In the genomic region with DNA sequence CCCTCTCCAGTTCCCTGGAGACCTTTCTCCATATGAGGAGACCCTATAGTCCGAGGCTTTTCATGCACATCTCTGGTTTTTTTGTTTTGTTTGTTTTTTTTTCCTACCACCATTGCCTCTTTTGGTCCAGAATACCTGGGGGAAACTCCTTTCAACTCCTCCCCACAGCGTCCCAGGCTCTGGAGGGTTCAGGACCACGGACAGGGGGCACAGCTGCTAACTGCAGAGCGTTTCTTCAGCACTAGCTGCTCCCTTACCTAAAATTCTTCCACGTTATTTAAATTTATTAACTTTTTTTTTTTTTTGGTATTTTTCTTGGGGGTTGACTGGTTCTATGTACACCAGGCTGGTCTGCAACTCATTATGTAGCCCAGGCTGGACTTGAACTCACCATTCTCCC, we compare ENCODE assay signal across 13 mouse cellular contexts. TPM values are rescaled to one million over a fixed set of nuclear protein-coding genes. Genes with fewer than 3 reads are reported as not detected.
A peak's percentile ranks its signal among the peaks of the same experiment; 100 is the strongest.
DNase-seq lines count a peak whose midpoint lies in the region; ATAC-seq lines count a peak whose summit lies in the region.
"Had no signal": no experiment of that assay in that cellular context is flagged by ENCODE, and none has a peak within 500 bp of the region (broad histone marks: within the 10 kb centered on the region; RNA-seq: fewer than 3 reads in every experiment).

No protein-coding gene starts in this region.

- 5% methylated on average over 5 of the region's 5 CpGs for WGBS in liver, embryonic 11.5 days
- WGBS in limb, embryonic 11.5 days: 9% methylated on average over 5 of the region's 5 CpGs
- 12% methylated on average over 5 of the region's 5 CpGs for WGBS in midbrain, embryonic 13.5 days

- no peak overlapping the region for H3K27ac ChIP-seq in liver, embryonic 11.5 days (ENCODE audit: low read depth, low read length)
- no peak overlapping the region for H3K27ac ChIP-seq in limb, embryonic 11.5 days (replicated peaks; ENCODE audit: low read depth, low read length)
- H3K27ac ChIP-seq in midbrain, embryonic 13.5 days: no peak overlapping the region
- H3K27ac ChIP-seq: gastrocnemius, adult 2 months had no signal

- no peaks in the 10 kb centered on the region for H3K9me3 ChIP-seq in liver, embryonic 11.5 days (ENCODE audit: control insufficient read depth, low read length)
- H3K9me3 ChIP-seq in limb, embryonic 11.5 days (ENCODE audit: control insufficient read depth, low read length): no peaks in the 10 kb centered on the region
- H3K9me3 ChIP-seq in midbrain, embryonic 13.5 days: no peaks in the 10 kb centered on the region; the same call in 1 of the 2 replicates

- no peak overlapping the region for H3K9ac ChIP-seq in liver, embryonic 11.5 days (ENCODE audit: low read depth, low read length)
- H3K9ac ChIP-seq in limb, embryonic 11.5 days (ENCODE audit: low read length): no peak overlapping the region
- no peak overlapping the region for H3K9ac ChIP-seq in midbrain, embryonic 13.5 days (replicated peaks)

- no peaks in the 10 kb centered on the region for H3K4me1 ChIP-seq in liver, embryonic 11.5 days (replicated peaks; ENCODE audit: control insufficient read depth, insufficient read depth, low read length)
- no peaks in the 10 kb centered on the region for H3K4me1 ChIP-seq in limb, embryonic 11.5 days (ENCODE audit: control insufficient read depth, insufficient read depth, low read length)
- no peaks in the 10 kb centered on the region for H3K4me1 ChIP-seq in midbrain, embryonic 13.5 days (replicated peaks)

- H3K4me3 ChIP-seq in liver, embryonic 11.5 days (ENCODE audit: low read depth, low read length): no peak overlapping the region
- H3K4me3 ChIP-seq in limb, embryonic 11.5 days (ENCODE audit: low read depth, low read length): no peak overlapping the region
- no peak overlapping the region for H3K4me3 ChIP-seq in midbrain, embryonic 13.5 days (replicated peaks)
- H3K4me3 ChIP-seq: gastrocnemius, adult 2 months had no signal

- no peaks in the 10 kb centered on the region for H3K36me3 ChIP-seq in liver, embryonic 11.5 days (ENCODE audit: control insufficient read depth, insufficient read depth, low read length)
- H3K36me3 ChIP-seq in limb, embryonic 11.5 days (ENCODE audit: control insufficient read depth, insufficient read depth, low read length): no peaks in the 10 kb centered on the region
- H3K36me3 ChIP-seq in midbrain, embryonic 13.5 days: no peaks in the 10 kb centered on the region

- intact Hi-C loops in left cerebral cortex, postnatal 36 days (cut with DNase I): no loop called here

- no peak for ATAC-seq in CD4-positive, CD25-positive, alpha-beta regulatory T cell, adult 4 months
- no peak for ATAC-seq in liver, embryonic 11.5 days (replicated peaks; ENCODE audit: low FRiP score)
- ATAC-seq in limb, embryonic 11.5 days (ENCODE audit: insufficient number of reproducible peaks, low FRiP score, low TSS enrichment, low read depth): no peak
- no peak for ATAC-seq in midbrain, embryonic 13.5 days

- DNase-seq in CD4-positive, CD25-positive, alpha-beta regulatory T cell, adult 2 months (ENCODE audit: low read depth, low spot score): peak; percentile 11
- peak; percentile 45 for DNase-seq in liver, embryonic 11.5 days (ENCODE audit: low spot score)
- DNase-seq in liver: no peak
- DNase-seq in ZHBTc4 (ENCODE audit: low read depth, low spot score): peak; percentile 46
- peak; percentile 73 for DNase-seq in limb, embryonic 11.5 days (ENCODE audit: low spot score)
- no peak for DNase-seq in left cerebral cortex, postnatal 36 days (ENCODE audit: low spot score in 2 of 2)
- DNase-seq: cerebellum, adult 11-12 months; gastrocnemius, adult 2 months; left cerebral cortex, postnatal 4 days; right cerebral cortex, postnatal 4 days had no signal

- H3K4me2 ChIP-seq in liver, embryonic 11.5 days: no peak overlapping the region
- H3K4me2 ChIP-seq in limb, embryonic 11.5 days (ENCODE audit: low read depth, severe bottlenecking): no peak overlapping the region
- no peak overlapping the region for H3K4me2 ChIP-seq in midbrain, embryonic 13.5 days (replicated peaks)

- no peaks in the 10 kb centered on the region for H3K27me3 ChIP-seq in liver, embryonic 11.5 days (replicated peaks; ENCODE audit: control insufficient read depth, insufficient read depth, low read length)
- no peaks in the 10 kb centered on the region for H3K27me3 ChIP-seq in limb, embryonic 11.5 days (ENCODE audit: control insufficient read depth, insufficient read depth, low read length)
- H3K27me3 ChIP-seq in midbrain, embryonic 13.5 days: 0 out of 2 replicates have a peak, but pooled peaks cover 9% of the 10 kb centered on the region

RNA-seq across cellular contexts. Expression of gene Ifnl2, which starts 4.7 kb away (rescaled TPM):
- not detected for polyA plus RNA-seq in CD4-positive, CD25-positive, alpha-beta regulatory T cell, adult 4 months (2017; shearing (Covaris generic))
- not detected in 2 replicates for polyA plus RNA-seq in liver, embryonic 11.5 days (2014; fragmentation: Nextera tagmentation; extraction: Ambion mirVana)
- not detected in 2 replicates for polyA plus RNA-seq in limb, embryonic 11.5 days (2014; fragmentation: Nextera tagmentation; extraction: Ambion mirVana)
- not detected for total RNA-seq in left cerebral cortex, postnatal 36 days (2021)
- not detected in 2 replicates for polyA plus RNA-seq in midbrain, embryonic 13.5 days (2015; fragmentation: Nextera tagmentation; extraction: Ambion mirVana)
- total RNA-seq: gastrocnemius, adult 2 months; left cerebral cortex, postnatal 4 days had no signal
- polyA plus RNA-seq: heart, embryonic 16.5 days had no signal

RNA-seq across cellular contexts. Expression of gene Ifnl3, which starts 17.1 kb away (rescaled TPM):
- not detected for polyA plus RNA-seq in CD4-positive, CD25-positive, alpha-beta regulatory T cell, adult 4 months (2017; shearing (Covaris generic))
- not detected in 2 replicates for polyA plus RNA-seq in liver, embryonic 11.5 days (2014; fragmentation: Nextera tagmentation; extraction: Ambion mirVana)
- not detected in 2 replicates for polyA plus RNA-seq in limb, embryonic 11.5 days (2014; fragmentation: Nextera tagmentation; extraction: Ambion mirVana)
- not detected for total RNA-seq in left cerebral cortex, postnatal 36 days (2021)
- polyA plus RNA-seq in midbrain, embryonic 13.5 days (2015; fragmentation: Nextera tagmentation; extraction: Ambion mirVana): not detected in 2 replicates
- total RNA-seq: gastrocnemius, adult 2 months; left cerebral cortex, postnatal 4 days had no signal
- polyA plus RNA-seq: heart, embryonic 16.5 days had no signal

RNA-seq across cellular contexts. Expression of gene Sycn, which starts 35.1 kb away (rescaled TPM):
- not detected for polyA plus RNA-seq in CD4-positive, CD25-positive, alpha-beta regulatory T cell, adult 4 months (2017; shearing (Covaris generic))
- polyA plus RNA-seq in liver, embryonic 11.5 days (2014; fragmentation: Nextera tagmentation; extraction: Ambion mirVana): not detected in 2 replicates
- not detected in 2 replicates for polyA plus RNA-seq in limb, embryonic 11.5 days (2014; fragmentation: Nextera tagmentation; extraction: Ambion mirVana)
- not detected for total RNA-seq in left cerebral cortex, postnatal 36 days (2021)
- not detected in 2 replicates for polyA plus RNA-seq in midbrain, embryonic 13.5 days (2015; fragmentation: Nextera tagmentation; extraction: Ambion mirVana)
- total RNA-seq: gastrocnemius, adult 2 months; left cerebral cortex, postnatal 4 days had no signal
- polyA plus RNA-seq: heart, embryonic 16.5 days had no signal

RNA-seq across cellular contexts. Expression of gene Nccrp1, which starts 41.5 kb away (rescaled TPM):
- not detected for polyA plus RNA-seq in CD4-positive, CD25-positive, alpha-beta regulatory T cell, adult 4 months (2017; shearing (Covaris generic))
- not detected in 2 replicates for polyA plus RNA-seq in liver, embryonic 11.5 days (2014; fragmentation: Nextera tagmentation; extraction: Ambion mirVana)
- not detected in 2 replicates for polyA plus RNA-seq in limb, embryonic 11.5 days (2014; fragmentation: Nextera tagmentation; extraction: Ambion mirVana)
- total RNA-seq in left cerebral cortex, postnatal 36 days (2021): under 1 TPM; 0.27 to 0.52 TPM
- not detected in 2 replicates for polyA plus RNA-seq in midbrain, embryonic 13.5 days (2015; fragmentation: Nextera tagmentation; extraction: Ambion mirVana)
- total RNA-seq: gastrocnemius, adult 2 months; left cerebral cortex, postnatal 4 days had no signal
- polyA plus RNA-seq: heart, embryonic 16.5 days had no signal

RNA-seq across cellular contexts. Expression of gene Lrfn1, which starts 53.8 kb away (rescaled TPM):
- polyA plus RNA-seq in CD4-positive, CD25-positive, alpha-beta regulatory T cell, adult 4 months (2017; shearing (Covaris generic)): not detected
- 1.7 TPM in 2 replicates for polyA plus RNA-seq in liver, embryonic 11.5 days (2014; fragmentation: Nextera tagmentation; extraction: Ambion mirVana)
- polyA plus RNA-seq in limb, embryonic 11.5 days (2014; fragmentation: Nextera tagmentation; extraction: Ambion mirVana): 5.8 and 6.3 TPM in 2 replicates
- total RNA-seq in left cerebral cortex, postnatal 36 days (2021): 10 to 100 TPM; 85.9 to 93.8 TPM
- 9.1 and 11.8 TPM in 2 replicates for polyA plus RNA-seq in midbrain, embryonic 13.5 days (2015; fragmentation: Nextera tagmentation; extraction: Ambion mirVana)

Comparison
In these comparisons a context has a peak if more than half of its experiments do, and no peak if none do; other contexts are left out.
1. DNase-seq: peak in CD4-positive, CD25-positive, alpha-beta regulatory T cell, adult 2 months (single experiment), liver, embryonic 11.5 days (single experiment), ZHBTc4 (single experiment) and limb, embryonic 11.5 days (single experiment); none in liver (single experiment) and left cerebral cortex, postnatal 36 days (0 of 2).